Mouse (Mus musculus): ENCODE measurements at regions not wholly inside any gene's neighbourhood (a gene's known extent, or its start where the extent isn't known, plus 50 kb on each side); places are given as distances from the start of the nearest gene placed in this dataset.
A peak's percentile ranks its signal among the peaks of the same experiment; 100 is the strongest.

DNA sequence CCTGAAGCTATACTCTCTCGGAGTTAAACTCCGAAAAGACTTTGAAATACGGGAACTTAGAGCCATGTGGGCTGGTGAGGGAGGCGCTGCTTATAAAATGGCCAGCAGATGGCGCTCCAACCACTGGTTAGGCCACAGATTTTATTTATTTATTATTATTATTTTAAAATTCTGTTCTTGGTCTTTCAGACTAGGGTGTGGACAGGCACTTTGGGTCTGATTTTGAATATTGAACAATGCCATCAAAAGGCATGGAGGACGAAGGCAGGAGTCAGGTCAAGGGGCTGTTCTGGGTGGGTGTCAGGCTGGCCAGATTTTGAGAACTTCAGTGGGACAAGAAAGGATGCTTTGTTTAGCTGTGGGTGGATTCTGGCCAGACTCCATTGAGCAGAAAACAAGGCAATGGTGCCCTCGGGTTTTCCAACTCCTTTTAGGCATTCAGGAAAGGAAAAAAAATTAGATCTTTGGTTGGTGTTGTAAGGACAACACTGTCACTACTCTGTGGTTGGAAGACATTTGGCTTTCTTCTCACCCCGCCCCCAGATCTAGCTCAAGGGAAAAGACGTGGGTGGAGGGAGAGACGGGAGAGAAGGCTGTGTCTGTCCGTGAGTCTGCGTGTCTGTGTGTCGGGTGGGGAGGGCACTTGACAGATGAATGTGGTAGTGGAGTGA is 319.5 kb downstream of the Med13l start:
- peak; percentile 37 for DNase-seq (ENCODE audit: low spot score)

DNA sequence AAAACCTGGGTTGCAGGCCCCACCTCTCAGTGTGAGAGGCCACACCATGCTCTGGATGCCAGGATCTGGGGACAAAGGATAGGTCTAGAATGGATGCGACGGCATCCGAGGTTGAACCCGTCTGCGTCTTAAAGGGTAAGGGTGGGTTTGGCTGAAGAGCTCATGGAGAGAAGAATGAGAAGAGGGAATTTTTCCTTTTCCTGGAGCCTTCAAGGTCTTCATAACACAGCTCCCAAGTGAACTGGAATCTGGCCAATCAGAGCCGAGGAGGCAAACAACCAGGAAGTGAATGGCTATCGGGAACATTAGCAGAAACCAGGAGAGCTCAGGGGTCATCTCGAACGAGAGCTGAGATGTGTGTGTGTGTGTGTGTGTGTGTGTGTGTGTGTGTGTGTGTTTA is 320.1 kb downstream of the Med13l start:
- peak; percentile 37 for DNase-seq (ENCODE audit: low spot score)

DNA sequence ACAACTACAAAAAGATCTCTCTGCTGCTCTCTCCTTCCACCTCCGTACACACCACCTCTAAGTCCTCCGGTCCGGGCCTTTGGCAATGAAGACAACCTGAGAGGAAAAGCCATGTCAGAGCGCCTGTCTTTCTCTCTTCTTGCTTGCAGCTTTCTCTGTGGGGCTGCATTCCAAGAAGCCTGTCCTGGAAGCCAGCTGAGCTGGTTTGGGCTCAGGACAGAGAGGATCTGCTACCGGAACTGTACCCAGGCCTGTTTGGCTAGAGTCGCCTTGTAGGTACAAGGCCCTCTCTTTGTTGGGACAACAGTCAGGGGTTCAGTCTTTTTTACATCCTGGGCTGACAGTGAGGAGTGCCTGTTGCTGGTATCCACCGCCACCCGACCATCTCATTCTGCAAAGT is 321.4 kb downstream of the Med13l start:
- DNase-seq (ENCODE audit: low spot score): no peak

DNA sequence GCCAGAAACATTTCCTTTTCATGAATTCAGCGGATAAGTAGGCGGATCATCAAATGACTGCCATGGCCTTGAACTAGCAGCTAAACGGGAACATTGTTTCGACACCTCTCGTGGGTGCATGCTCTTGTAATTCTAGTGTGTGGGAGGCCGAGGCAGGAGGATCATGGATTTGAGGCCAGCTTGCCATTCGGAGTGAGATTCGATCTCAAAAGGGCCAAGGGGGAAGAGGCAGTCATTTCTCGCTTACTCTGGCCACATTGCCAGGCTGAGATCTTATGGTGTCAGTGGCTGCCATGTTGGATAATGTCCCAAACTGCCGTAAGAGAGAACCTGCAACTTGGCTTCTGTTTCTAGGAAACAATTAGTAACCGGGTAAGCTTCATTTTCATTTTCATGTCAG is 327.7 kb downstream of the Med13l start:
- no peak for DNase-seq (ENCODE audit: low spot score)

DNA sequence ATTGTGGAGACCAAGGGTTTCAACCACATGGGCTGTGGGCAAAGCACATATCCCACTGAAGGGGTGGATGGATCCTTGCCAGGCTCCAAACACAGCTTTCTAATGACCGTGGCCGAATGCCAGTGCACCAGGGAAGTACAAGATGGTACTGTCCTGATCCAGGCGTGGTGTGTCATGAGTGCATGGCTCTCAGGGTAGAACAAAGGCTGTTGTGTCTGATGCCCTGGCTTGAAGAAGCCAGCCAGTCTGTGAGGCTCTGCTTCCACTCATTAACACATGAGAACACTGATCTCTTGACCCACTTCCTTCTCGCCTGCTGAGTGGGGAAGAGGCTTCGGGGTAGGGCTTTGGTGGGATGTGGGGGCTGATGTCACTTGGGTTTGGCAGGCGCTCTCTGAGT is 330.7 kb downstream of the Med13l start:
- no peak for DNase-seq (ENCODE audit: low spot score)

DNA sequence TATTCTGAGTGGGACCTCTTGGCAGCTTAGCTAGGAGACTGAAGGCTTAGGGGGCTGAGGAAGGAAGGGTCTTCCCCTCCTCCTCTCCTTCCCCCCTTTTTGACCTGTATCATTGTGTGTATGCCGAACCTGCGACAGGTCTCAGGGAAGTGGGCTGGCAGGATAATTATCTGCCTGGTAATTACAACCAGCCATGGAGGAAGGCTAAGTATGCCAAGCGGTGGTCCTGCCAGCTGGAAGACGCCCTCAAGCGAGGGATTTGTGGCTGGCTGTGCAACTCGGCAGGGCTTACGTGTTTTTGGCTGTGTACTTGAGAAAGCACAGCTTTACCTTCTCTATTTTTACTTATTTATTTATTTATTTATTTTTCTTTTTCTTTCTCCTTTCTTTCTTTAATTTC is 347.7 kb downstream of the Med13l start:
- DNase-seq (ENCODE audit: low spot score): no peak

DNA sequence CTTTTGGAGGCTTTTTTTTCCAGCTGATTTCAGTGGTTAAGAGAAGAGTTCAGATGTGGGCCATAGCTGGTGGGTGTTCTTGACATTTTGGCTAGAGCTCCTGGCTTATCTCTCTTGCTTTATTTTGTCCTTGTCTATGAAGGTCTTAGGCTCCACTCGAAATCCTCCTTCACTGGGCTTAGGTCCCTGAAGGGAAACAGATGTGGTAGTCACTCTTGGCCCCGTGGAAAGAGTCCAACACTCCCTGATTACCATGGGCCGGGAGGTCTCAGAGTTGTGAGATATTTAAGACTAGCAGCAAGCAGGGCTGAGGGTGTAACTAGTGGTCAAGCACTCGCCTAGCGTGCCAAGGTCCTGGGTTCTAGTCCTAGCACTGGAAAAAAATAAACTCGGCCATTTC is 349.3 kb downstream of the Med13l start:
- DNase-seq (ENCODE audit: low spot score): peak; percentile 71

DNA sequence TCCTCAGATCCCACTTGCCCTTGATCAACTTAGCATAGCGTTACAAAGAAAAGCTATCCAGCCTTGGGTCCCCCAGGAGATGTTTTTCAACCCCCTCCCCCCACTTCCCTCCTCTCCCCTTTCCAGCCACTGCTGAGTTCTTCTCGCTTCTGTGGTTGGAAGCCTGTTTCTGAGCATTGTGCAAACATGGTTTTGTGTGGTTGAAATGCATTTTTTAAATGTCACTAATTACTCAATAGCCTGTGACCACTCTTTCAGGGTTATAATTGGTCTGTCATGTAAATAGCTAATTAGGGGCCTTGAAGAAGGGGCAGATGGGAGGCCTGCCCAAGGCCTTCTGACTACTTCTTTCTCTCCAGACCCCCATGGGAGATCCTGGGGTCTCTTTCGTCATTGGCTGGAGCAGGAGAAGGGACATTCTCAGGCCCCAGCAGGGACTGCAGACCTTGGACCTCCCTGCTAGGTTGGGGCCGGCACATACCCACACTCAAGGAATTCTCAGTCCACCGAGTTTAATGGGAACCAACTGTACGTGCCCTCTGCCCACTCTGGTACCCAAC is 353.8 kb downstream of the Med13l start:
- DNase-seq (ENCODE audit: low spot score): no peak

DNA sequence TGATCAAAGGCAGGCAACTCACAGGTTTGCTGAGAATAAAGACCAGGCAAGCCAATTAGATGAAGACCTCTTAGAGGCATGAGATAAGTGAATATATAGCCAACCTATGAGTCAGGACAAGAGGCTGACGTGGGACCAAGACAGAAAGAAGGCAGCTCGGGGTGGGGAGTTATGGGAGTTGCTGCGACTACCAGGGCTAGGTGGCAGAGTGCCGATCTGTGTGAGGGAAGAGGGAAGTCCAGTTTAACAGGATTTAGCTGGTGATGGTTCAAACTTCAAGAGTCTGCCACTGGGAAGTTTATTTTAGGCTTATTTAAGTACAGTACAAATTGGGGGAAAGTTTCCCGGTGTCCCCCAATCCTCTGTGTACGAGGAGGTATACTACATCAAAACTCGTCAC is 362.9 kb downstream of the Med13l start:
- DNase-seq (ENCODE audit: low spot score): no peak

DNA sequence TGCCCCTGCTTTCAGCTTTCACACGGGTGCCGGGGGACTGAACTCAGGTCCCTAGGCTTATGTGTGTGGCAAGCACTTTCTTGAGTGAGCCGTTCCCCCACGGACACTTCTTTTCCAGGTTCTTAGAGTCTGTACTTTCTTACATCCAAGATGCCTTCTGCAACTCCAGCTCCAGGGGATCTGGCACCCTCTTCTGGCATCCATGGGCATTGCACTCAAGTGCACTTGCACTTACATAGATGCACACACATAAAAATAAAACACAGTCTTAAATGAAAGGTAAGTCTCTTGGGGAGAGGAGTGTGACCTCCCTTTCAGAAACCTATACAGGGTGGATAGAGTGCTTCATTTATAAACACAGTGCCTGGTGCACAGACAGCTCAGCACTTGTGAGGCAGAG is 368.6 kb downstream of the Med13l start:
- DNase-seq (ENCODE audit: low spot score): no peak

DNA sequence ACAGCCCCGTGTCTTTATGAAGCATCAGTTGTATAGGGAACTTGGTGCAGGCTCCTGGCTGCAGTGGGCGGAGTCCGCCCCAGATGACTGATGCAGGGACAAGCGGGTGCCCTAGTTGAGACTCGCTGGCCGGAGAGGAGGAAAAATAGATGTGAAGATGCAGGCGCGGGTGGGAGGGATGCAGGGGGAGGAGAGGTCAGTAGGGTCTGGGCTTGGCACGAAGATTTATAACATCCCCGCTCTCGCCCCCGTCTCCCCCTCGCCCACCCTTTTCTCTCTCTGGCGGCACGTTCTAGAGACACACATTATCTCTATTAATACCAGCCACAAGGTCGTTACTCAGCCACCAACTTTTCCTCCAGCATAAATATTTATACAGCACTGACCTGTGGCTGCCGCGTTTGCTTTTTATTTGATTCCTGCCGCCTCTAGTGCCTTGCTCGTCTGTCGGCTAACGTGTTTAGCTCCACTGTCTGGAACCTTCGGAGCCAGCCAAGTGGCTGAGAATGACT is 369.6 kb downstream of the Med13l start:
- DNase-seq (ENCODE audit: low spot score): peak; percentile 68

DNA sequence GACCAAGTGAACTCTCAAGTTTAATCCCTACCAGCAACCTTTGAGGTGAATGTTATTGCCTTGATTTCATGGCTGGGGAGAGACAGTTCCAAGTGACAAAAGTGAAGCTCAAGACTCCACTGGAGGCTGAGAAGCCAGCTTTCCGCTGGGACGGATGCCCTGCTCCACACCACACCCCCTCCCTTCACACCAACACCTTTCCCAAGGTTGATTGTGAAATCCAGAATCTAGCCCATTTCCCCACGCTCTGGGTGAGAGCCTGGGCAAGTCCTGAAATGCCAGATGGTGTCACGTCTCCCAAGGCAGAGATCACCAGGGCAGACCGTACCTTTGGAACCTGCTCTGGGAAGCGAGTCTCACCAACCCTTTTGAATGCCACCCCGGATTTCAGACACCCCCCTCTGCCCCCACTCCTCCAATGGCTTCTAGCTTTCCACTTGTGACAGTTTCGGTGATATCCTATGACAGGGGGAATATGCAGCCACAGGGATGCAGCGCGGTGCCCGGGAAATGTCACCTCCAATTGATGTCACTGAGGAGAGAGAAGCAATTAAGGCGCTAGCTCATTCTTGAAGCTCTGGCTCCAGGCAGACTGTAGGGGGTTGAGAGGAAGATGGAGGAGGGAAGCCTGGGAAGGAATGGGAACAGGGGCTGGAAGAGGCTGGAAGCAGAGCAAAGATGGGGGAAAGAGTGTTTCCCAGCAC is 379.0 kb downstream of the Med13l start:
- no peak for DNase-seq (ENCODE audit: low spot score)

DNA sequence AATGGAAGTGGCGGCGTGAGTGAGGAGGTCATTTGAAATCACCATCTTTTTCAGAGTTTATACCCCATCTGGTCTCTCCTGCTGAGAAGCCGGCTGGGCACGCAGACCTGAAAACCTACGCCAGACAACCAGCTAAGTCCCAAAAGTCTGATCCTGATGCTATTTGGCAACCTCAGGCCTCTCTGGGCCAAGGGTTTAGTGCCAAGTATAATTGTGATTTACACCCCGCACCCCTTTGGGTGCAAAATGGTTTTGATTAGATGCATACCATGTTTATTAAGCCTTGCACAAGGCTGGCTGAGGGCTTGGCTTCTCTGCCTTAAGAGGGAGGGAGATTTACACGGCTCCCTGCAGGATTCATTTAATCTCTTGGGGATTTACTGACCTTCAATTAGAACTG is 383.8 kb downstream of the Med13l start:
- no peak for DNase-seq (ENCODE audit: low spot score)

DNA sequence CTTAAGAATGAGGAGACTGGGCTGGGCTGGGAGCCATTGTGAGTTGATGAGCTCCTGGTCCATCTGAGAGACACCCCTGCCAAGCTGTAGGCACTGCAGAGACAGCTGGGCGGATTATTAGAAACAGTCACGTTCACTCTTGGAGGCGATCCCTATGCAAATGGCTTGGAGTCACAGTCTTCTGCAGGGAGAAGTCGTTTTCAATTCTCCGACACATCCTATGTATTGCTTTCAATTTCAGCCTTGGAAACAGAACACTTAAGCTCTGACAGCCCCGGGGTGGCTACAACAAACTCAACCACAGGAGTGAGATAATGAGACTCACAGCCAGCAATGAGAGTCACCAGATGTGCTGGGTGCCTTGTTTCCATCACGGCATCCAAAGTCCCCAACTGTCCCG is 385.6 kb downstream of the Med13l start:
- no peak for DNase-seq (ENCODE audit: low spot score)

DNA sequence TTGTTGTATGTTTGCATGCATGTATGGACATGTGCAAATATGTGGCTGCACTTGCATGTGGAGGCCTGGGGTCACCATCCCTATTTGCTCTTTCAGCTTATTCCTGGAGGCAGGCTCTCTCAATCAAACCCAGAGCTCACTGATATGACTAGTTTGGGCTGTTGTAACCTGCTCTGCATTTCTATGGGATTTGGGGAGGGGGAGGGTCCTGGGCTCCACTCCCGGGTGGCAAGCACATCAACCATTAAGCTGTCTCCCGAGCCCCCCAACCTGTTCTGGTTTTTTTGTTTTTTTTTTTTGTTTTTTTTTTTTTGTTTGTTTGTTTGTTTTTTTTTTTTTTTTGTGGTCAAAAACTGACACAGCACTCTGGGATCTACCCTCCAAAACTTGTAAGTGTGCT is 386.5 kb downstream of the Med13l start:
- no peak for DNase-seq (ENCODE audit: low spot score)

DNA sequence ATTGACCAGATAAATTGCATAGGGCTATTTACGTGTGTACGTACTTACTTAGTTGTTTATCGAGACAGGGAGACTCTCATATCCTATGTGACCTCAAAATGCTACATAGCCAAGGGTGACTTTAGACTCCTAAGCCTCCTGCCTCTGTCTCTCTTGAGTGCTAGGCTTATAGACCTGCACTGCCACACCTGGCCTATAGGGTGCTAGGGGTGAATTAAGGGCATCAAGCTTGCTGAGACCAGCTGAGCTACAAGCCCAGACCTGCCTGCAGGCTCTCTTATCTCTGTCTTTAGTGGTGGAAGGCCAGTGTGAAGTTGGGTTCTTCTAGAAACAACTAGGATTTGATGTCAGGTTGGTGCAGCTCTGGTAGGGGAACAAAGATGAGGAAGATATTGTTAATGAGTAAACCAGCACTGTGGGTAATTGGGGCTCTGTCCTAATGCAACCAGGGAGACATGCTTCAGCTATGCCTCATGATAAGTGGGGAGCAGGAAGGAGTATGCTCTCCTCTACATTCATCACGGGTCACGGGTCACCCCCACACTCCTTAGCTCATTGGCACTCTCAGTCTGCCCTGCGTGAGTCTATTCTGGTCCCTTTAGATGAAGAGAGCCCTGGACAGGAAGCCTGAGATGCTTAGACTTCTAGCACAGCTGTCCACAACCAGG is 387.8 kb downstream of the Med13l start:
- no peak for DNase-seq (ENCODE audit: low spot score)

DNA sequence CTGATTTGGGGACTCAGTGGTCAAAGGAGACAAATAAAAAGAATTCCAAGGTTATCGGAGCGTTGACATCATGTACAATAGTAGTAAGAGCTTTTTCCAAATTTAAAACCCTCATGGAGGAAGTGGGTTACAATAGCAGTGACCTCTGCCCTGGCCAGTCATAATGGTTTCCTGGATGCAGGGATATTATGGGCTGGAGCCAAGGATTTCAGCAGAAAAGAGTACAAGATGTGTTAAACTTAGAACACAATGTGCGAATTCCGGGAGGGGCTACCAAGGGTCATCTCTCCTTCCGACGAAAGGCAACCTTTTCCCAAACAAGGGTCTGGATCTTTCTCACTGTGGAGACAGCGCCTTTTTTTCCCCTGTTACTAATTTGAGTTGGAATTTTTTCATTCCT is 390.6 kb downstream of the Med13l start:
- DNase-seq (ENCODE audit: low spot score): no peak

DNA sequence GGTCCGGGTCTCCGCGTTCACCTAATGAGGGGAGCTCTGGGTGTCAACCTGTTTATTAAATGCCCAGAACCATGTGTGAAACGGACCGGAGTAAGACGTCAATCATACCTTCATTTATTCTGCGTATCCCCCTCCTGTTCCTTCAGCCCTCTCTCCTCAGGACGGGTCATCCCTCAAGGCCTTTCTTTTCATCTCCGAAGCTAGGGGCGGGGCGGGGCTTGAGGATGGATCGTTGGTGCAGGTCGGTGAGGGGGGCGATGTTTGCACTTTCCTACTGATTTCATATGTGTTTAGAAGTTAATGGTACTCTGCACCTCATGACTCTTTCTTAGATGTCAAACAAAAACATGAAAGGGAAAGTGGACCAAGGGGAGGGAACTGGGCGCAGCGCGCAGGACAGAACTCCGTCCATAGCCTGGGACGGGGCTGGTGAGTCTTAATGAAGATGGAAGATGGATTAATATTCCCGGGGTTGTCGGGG is 400.1 kb downstream of the Med13l start:
- DNase-seq (ENCODE audit: low spot score): no peak

DNA sequence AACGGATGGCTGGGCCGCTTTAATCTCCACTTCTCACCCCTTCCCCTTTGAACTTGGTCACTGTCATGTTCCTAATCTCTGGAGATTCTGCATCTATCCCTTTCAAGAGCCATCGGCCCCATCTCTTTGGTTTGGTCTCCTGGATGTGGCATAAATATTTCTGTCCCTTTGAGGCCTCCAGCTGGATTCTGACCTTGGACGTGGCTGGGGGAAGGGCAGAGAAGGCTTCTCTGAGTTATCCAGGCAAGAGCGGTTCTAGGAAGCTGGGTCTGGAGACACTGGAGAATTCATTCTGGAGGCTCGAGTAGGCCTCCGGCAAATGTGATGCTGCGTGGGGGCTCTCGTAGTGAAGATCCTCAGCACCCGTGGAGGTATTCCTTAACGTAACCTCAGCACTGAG is 400.6 kb downstream of the Med13l start:
- peak; percentile 18 for DNase-seq (ENCODE audit: low spot score)

DNA sequence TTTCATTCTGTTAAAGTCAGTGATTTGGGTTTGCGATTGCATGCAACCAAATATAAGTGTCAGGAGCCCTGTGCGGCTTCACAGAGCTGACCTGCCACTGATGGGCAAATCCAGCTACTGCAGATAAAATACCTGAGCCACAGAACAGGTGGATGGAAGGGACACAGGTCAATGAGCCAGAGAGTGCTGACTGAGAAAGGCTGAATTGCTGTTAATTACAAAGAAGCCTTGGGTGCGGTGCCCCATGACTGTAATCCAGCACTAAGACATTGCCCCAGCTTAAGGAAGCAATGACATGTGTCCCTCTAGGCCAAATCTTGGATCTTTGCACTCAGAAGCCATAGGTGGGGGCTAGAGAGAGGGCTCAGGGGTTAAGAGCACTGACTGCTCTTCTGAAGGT is 401.7 kb downstream of the Med13l start:
- DNase-seq (ENCODE audit: low spot score): no peak

DNA sequence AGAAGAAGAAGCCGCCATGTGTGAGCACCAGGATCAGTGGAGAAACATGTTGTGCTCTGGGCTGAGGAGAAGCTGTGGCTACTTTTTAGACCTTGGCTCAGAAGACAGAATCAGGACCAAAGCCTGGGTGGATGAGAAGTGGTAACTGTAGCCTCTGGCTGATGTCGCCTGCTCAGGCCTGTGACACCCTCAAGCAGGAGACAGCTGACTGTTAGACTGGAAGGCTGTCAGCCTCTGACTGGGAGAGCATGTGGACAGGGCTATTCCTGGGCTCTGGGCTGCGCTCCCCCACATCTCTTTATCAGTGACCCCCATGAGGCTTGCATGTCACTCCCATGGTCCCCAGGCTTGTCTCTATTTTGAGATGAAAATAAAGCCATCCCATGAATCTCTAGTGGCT is 402.5 kb downstream of the Med13l start:
- DNase-seq (ENCODE audit: low spot score): no peak

DNA sequence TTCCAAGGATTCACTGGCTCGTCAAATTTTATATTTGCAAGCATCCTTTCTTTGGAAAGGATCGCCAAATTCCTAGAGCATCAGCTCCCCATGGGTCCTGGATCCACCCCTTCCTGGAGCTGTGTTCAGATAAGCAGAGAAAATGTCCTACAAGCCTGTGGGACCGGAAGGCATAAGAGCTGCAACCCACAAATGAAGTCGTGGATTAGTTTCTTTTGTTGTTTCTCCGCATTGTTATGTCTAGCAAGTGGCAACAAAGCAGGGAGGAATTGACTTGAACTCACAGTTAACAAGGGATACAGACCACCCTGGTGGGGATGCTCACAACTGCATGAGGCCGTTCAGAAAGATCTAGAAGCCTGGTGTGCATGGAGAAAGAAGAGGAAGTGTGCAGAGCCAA is 406.4 kb downstream of the Med13l start:
- DNase-seq (ENCODE audit: low spot score): no peak

DNA sequence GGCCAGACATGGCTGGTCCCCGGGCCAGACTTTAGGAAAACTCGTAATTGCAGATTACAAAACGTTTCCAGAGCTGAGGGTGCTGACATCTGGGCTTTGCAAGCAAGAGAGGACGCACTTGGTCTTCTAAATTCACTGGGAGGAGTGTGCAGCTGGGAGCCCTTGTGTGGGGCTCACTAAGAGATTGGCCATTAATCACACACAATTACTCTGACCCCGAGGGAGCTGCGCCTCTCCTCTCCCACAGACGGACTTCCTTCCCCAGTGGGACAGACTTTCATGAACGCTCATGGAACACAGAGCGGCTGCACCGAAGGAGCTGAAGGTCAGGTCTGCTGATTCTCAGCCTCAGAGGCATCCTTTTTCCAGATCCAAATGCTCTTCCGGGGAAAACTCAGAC is 407.2 kb downstream of the Med13l start:
- no peak for DNase-seq (ENCODE audit: low spot score)

Measured in ovary, adult 18-20 months (tissue).